Mouse (Mus musculus): ENCODE data around the gene Ptprn2.
"Not testable (repeated sequence)": the region's sequence is repeated elsewhere in the genome, so short reads cannot be mapped to it uniquely, and the experiment has no call there.

Gene Ptprn2

DNA sequence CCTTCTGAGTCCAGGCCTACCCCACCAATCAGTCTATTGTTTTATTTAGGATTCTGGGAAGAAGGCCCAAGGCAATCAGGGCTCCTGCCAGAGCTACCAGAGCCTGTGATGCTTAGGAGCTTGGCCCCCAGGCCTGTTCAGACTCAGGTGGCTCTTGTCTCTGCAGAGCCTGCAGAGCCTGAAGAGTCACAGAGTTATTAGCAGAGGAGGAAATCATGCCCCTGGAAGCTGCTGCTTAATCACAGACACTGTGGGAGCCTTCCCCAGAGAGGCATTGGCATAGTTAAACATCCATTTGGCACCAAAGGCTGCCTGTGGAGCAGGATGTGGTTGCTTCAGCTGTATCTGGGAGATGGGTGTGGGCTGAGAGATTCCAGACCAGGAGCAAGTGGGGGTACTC, 30.3 kb downstream of the Ptprn2 start:
- in situ Hi-C loops (cut with MboI, MseI): no loop called here

DNA sequence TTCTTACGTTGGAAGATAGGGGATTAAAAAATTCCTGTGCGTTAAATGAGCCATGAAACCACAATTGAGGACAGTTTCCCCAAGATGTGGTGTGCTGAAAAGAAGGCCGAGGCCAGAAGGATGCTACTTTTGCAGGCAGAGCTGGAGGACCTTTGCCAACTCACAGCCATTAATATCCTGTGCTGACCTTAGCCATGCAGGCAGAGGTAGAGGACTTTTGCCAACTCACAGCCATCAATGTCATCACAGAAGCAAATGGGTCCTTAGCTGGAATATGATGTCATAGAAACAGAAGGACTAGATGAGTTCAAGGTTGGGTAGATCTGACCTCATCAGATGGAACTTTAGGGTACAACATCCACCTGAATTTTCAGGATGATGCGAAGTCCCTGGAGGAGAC, 43.3 kb downstream of the Ptprn2 start:
- in situ Hi-C loops (cut with MboI, MseI): no loop called here

DNA sequence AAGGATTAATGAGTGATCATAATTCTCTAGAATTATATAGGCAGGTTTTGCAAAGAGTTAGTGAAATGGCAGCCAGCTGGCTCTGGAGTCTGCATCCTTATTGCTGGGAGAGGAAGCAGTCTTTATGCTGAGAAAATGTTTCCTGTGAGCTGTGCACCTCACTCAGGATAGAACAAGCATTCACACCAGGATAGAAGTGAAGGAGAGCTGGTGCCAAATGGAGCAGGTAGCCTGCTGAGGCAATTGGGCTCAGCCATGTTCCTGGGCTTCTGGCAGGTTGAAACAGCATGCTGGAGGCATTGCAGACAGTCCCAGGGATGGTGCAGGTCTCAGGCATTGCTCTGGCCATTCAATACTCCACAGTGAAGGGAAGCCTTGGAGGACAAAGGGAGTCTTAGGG, 47.8 kb downstream of the Ptprn2 start:
- in situ Hi-C loops (cut with MboI, MseI): no loop called here

DNA sequence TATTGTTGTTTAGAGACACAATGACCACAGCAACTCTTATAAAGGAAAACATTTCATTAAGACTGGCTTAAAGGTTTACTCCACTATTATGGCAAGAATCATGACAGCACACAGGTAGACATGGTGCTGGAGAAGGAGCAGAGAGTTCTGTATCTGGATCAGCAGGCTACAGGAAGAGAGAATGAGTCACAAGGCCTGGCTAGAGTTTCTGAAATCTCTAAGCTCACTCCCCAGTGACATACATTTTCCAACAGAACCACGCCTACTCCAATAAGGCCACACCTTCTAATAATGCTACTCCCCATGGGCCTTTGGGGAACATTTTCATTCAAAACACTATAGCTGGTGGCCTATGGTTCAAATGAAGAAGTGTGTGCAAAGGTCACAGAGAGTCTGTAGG, 53.8 kb downstream of the Ptprn2 start:
- in situ Hi-C loops (cut with MboI, MseI): no loop called here

DNA sequence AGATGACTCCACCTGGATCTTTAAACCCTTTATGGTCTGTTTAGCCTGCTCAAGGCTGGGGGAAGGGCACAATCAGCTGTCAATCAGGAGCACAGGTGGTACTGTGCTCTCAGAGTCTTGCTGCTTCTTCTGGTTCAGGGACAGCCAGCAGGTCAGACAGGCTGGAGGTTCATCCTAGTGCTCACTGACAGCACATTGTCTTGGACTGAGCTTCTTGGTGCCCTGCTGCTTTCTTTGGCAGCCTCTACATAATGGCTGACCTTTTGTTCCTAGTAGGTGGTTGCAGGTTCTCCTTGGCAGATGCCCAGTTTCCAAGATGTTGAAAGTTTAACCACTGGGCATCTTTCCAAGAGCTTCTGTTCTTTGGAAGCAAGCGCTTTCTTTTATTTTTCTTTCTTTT, 55.1 kb downstream of the Ptprn2 start:
- in situ Hi-C loops (cut with MboI, MseI): no loop called here

DNA sequence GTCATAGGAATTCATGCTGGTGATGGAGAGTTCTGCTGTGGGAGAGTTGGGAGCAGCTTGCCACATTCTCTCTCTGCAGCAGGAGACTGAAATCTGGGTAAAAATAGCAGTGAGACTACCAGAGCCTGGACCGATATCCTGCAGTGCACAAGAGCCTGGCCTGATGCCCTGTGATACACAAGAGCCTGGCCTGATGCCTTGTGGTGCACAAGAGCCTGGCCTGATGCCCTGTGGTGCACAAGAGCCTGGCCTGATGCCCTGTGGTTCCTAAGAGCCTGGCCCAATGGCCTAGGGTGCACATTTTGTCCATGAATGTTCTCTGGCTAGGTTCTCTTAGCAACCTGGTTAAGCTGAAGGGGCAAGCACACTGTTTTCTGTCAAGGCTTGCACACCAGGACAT, 64.5 kb downstream of the Ptprn2 start:
- in situ Hi-C loops (cut with MboI, MseI): no loop called here

DNA sequence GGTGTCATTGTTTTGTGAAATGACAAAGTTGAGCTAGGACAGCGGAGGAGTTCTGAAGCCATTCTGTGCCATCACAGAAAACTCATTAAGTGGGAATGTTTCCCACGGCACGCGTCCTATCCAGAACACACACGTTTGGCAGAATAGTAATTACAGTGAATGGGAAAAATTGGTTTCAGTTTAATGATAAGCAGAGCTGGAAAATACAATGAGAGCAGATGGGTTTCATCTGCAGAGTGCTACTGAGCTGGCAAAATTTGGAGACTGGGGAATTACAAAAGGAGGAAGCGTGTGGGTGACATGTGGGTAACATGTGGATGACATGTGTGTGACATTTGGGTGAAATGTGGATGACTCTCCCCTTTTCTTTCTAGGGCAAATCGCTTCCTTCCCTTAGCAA, 66.0 kb downstream of the Ptprn2 start:
- in situ Hi-C loops (cut with MboI, MseI): no loop called here

DNA sequence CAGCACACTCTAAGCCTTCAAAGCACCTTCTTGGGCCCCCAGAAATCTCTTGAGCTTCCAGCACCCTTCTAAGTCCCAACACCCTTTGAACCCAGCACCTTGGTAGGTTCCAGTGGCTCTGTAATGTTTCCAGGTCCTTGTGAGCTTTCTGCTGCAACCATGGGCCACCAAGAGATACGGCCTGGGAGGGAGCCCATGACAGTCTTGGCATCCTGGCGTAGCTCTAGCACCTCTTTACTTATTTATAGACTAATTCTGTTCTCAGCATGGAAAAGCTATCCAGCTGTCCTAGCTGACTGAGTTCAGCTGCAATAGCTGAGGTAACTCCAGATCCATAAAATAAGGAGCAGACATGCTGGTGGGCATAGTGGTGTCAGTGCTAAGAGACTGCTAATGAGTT, 66.8 kb downstream of the Ptprn2 start:
- in situ Hi-C loops (cut with MboI, MseI): no loop called here

DNA sequence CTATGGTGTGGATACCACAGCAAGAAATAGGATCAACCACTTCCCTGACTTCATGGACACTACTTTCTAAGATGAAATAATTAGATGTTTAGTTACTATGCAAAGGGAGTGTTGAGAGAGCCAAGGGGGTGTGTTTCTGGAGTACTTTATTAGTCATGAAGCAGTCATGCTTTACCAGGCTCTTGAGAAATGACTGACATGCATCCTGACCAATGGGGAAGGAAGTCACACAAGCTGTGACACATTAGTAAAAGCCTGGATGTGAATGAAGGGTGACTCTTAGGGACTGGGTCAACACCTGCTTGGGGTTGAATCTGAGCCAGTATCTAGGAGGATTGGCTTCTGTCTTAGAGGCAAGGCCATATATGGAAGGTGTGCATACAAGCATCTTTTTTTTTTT, 67.8 kb downstream of the Ptprn2 start:
- in situ Hi-C loops (cut with MboI, MseI): no loop called here

DNA sequence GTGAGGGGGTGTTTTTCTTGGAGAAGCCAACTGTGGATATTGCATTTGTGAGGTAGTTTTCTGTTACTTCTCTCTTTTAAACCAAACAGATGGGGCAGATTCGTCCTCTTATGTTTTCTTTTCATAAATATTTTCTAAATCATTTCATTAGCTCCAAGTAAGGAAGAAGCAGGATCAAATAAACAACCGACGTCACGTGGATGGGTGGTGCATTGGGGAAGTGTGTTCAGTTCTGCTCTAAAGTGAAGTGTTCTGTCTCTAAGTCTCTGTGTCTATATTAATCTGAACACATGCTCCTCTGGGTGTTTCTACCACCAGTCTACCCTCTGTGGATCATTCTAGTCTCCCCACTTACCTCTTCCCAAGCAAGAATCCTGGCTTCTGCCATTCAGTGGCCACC, 70.4 kb downstream of the Ptprn2 start:
- in situ Hi-C loops (cut with MboI, MseI): no loop called here

DNA sequence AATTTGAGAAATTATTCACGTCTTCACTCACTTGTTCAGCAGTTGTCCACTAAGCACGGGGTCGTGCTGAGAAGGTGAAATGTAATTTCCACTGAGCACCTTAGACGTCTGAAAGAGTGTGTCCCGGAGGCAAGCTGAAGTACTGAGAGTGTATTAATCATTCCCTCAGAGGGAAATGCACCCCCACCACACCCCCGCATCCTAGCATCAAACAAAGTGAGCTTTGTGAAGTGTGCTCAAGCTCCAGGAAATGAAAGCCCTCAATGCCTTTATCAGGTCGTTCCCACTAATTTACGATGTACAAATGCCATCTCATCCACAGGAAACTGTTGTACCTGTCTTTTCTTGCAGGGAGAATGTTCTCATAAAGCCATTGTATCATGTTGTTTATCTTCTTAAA, 78.9 kb downstream of the Ptprn2 start:
- in situ Hi-C loops (cut with MboI, MseI): no loop called here

DNA sequence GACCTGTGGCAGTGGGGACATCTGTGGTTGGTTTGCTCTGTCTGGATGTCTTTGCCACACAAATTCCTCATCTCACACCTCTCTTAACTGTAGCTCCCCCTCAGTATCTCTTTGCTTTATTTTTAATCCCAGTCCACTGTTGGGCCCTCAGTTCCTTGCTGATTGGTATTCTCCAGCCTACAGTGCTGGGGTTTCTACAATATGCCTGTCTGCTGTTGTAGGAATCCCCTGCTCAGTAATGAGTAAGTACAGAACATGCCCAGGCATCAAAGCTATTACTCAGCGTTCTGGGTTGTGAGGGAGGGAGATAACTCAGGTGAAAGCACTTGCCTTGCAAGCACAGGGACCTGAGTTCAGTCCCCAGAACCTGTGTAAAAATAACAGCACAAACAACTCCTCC, 81.2 kb downstream of the Ptprn2 start:
- in situ Hi-C loops (cut with MboI, MseI): no loop called here

DNA sequence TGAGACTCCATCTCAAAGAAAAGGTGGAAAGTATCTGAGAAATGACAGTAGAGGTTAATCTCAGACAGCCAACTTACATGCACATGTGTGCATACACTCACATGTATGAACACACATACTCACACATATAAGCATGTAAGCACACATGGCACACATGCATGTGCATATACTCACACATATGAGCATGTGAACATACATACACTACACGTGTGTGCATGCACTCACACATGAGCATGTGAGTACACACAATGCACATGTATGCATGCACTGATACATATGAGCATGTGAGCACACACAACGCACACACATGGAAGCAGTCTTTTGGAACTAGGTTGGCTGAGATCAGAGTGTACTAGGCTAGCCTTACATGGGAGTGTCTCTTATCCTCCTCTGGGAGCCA, 81.7 kb downstream of the Ptprn2 start:
- in situ Hi-C loops (cut with MboI, MseI): no loop called here

DNA sequence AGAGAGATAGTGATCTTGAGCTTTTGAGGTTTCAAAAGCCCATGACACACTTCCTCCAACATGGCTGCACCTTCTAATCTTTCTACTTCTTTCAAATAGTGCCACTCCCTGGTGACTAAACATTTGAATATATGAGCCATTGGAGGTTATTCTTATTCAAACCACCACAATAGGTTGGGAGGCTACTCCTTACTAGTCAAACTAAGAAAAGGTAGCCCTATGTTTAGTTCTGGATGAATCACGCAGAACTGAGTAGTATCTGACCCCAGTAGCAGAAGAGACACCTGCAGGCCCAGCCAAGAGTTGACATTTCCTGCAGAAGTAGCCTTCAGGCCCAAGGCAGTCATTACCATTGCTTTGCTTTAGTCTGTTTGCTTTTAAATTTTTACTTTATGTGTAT, 84.0 kb downstream of the Ptprn2 start:
- in situ Hi-C loops (cut with MboI, MseI): no loop called here

DNA sequence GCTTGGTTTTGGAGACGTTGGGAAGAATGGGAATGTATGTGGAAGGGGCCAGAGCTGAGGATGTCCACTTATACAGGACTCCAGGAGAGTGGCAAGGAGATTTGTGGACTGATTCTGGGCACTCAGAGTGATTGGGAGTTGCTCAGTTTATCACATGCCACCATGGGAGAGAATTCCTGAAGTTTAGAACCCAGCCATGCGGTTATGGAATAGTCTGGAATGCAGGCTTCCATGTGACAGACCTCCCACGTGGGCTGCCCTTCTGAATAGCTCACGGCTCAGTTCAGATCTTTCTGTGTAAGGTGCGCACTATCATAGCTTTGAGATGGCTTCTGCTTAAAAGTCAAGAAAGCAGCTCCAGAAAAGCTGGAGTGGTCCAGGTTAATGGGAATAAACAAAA, 88.6 kb downstream of the Ptprn2 start:
- in situ Hi-C loops (cut with MboI, MseI): no loop called here

DNA sequence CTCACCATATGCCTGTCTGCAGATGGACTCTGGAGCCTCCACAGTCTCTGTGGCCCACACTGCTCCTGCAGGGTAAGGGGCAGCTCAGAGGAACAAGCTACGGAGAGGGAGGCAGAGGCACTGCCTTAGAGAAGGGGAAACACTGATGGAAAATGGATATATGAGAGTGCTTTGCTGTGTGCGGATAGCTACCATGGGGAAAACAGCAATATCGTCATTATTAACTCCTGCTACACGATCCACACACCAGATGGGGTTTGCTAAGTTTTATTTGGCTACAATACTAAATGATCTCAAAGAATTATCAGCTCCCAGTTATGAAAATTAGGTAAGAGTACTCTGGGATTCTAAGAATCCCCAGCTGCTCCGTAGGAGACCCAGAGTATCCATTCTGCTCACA, 89.2 kb downstream of the Ptprn2 start:
- in situ Hi-C loops (cut with MboI, MseI): no loop called here

DNA sequence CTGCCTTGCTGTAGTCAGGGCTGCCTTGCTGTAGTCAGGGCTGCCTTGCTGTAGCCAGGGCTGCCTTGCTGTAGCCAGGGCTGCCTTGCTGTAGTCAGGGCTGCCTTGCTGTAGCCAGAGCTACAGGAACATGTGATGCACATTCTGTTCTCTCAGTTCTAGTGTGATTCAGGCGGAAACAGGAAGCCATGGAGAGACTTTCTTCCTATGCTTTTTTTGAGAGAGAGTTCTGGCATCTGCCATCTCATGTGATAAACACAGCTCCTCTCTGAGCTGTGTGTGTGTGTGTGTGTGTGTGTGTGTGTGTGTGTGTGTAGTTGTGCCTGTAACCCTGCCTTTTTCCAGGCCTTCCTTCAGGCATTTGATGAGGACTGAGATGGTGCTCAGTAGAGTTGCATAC, 92.4 kb downstream of the Ptprn2 start:
- in situ Hi-C loops (cut with MboI, MseI): not testable (repeated sequence)

DNA sequence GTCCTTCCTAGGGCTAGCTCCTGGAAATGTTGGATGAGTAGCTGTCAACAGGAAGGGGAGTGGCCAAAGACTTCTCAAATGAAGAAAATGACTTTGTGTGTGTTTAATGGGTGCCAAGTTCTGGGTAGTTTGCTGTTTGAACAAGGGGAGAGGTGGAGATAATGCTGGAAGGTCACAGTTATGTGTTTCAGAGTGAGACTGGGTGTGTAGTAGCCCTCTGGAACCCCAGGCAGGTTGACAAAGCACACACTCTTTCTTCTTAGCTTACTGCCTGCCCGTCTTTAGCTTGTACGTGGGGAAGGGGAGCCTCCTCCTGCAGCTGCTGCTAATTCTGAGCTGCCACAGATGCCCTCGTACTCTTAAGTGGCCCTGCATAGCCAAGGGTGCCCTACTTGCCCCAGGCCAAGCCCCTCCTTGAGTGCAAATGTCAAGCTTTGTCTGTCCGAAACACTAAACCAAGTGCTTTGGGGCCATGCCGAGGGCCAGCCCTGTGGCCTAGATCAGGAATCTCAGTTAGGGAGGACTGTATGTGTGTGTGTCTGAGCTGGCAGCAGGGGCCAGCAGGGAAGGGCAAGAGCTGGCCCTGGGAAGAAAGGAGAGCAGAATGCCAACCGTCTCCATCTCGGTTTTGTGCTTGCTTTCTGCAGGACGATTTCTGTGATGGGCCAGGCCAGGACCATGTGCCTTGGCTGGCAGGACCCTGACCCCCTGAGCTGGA, 95.5 kb downstream of the Ptprn2 start:
- in situ Hi-C loops (cut with MboI, MseI): no loop called here

DNA sequence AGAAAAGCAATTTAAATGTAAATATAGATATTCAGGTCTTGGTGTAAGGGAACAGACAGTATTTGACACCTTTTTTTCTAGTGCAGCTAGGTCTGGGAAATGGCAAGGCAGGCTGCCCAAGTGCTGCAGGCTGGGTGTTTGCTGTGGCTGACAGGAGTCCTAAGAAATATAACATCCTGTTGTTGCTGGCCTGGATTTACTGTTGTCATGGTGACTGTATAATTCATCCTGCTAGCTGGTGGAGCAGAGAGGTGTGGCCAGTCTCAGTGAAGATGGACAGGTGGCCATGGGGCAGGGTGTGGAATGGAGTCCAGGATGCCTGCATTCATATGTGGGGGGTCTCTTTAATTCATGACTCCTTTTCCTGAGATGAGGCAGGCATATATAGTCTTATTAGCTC, 96.3 kb downstream of the Ptprn2 start:
- in situ Hi-C loops (cut with MboI, MseI): no loop called here

DNA sequence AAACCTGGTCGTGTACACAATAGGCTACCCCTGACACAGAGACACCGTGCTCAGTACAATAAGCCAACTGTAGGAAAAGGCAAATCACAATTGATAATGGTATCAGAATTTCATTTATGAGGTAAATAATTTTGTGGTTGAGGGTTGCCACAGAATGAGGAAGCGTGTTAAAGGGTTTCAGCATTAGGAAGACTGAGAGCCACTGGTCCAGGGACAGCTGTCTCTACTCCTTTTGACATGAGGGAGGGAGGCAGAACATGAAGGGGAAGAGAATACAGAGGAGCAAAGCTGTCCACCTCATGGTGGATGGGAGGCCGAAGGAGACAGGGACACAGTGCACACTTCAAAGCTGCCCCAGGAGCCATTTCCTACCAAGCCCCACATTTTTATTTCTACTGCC, 97.3 kb downstream of the Ptprn2 start:
- in situ Hi-C loops (cut with MboI, MseI): no loop called here

DNA sequence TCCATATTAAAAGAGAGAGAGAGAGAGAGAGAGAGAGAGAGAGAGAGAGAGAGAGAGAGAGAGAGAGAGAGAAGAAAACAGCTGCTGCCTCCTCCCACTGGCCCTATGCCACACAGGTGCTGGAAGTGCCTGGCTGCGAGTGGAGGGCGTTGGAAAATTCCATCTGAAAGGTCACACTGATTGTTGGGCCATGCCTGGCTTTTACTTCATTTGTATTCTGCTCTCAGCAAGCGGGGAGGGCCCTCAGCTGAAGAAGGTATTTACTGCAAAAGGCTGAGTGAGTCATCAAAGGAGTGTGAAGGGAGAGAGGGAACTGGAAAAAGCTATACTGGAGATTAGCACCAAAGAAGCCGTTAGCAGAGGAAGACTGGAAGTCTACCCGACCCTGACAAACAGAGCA, 99.5 kb downstream of the Ptprn2 start:
- in situ Hi-C loops (cut with MboI, MseI): no loop called here

DNA sequence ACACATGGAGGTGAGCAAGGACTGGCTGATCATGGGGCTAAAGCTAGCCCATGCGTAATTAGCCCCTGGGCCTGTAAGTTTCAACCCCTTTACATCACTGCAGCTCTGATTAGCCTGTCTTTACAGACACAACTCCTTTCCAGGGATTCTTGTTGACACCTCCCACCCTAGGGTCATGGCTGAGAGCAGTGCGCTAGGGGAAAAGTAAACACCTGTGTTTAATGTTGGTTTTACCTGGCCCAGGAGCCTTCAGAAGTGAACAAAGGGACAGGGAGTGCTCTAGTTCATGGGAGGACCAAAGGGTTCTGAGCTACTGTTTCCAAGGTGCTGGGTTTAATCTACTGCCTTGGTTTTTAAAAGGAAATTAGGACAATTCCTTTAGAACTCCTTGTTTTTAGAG, 100.6 kb downstream of the Ptprn2 start:
- in situ Hi-C loops (cut with MboI, MseI): no loop called here

DNA sequence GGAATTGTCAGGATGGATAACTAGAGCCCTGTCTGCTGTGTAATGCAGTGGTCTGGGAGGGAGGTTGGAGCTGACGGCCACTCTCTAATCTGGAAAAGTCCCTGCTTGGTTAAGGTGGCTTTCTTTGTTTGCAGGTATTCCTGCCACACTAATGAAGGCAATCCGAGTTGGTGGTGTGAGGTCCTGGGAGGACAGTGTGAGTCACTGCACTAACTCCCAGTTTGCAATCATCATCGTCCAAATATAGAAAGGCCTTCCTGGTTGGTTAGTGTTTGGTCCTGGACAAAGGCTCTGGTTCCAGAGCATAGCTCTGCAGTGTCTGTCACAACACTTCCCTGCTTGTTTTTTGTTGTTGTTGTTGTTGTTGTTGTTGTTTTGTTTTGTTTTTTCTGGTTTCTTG, 102.0 kb downstream of the Ptprn2 start:
- in situ Hi-C loops (cut with MboI, MseI): no loop called here

DNA sequence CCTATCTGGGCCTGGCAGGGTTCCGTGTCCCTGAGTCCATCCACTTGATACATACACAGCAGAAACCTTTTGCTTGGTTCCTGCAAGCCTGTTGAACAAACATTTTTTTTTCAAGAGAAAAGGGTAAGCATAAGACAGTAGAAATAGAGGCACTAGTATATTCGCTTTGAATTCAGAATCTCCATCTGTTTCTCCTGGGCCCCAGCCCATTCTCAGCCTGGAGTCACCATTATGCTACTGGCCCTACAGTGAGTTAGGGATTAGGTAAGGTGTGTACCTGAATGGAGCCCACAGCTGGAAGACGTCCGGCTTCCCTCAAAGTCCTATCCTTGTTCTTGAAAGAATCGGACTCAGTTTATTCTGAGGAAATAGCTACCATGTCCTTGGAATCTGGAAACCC, 104.6 kb downstream of the Ptprn2 start:
- in situ Hi-C loops (cut with MboI, MseI): no loop called here
